Mouse (Mus musculus) regulatory T cell (primary cell): Measurements from ENCODE around the gene Tpi1.
"Not testable (repeated sequence)": the region's sequence is repeated elsewhere in the genome, so short reads cannot be mapped to it uniquely, and the experiment has no call there.

ENCODE experiments used
- in situ Hi-C: fragments of 300-600 bp; cut with MboI, MseI; formaldehyde crosslinking; loops from one replicate; pipeline ENCODE4 v1.15.1; 2025; ENCODE audit warnings: high pct_unique_total_duplicates

Gene Tpi1

DNA sequence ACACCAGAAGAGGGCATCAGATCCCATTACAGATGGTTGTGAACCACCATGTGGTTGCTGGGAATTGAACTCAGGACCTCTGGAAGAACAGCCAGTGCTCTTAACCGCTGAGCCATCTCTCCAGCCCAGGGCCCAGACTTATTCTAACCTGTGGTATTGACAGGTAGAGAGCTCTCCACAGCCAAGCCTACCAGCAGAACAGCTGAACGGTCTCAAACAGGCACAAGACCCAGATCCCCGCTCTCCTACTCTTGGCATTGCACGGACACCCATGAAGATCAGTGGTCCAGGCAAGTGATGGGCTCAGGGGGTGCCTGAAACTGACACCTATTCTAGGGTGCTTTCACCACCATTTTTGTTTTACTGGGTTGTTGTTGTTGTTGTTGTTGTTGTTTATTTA, 17.1 kb upstream of the Tpi1 start:
- in situ Hi-C loops, result not testable (repeated sequence)

- in situ Hi-C loops, result no loop called here
Observed at GRCm38 (mm10) chr6:124829799-124830700, 16.0 kb upstream of the Tpi1 start.

DNA sequence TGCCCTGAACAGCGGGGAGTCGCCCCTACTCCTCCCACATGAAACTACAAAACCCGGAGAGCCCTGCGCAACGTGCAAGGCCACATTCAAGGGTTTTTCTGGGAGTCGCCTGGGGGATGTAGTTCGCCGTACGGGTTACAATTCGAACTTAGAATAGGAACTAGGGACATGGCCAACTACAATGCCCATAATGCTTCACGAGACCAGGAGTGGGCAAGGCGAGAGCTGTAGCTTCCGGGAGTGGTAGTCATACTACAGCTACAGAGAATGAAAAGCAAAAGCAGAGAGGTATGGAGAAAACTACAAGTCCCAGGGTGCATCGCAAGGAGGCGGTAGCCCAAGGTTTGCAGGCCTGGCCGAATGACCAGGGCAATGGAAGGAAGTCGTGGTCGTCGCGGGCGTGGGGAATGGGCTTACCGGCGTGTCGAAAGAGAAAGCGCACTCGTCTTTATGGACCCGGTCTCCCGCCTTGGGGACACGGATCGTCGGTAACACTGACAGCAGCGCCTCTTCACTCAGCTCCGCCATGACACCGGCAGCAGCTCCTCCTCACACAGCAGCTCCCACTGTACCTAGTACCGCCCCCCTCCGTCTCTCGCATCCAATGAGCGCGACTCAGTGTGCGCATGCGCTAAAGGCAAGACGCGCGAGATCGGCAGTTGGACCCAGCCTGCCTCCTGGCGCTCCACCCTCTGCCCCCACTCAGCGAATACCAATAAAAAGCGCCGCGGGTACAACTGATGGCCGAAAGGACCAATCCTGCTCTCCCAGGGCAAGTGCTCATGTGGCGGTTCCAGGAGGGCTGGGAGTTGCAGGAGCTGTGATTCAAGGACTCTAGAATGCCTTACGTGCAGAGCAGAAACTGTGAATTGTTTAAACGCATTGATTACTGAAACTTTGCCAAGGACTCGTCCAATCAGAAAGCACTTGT, 15.0 kb upstream of the Tpi1 start, which contains the start of the genes Usp5 and Cdca3:
TSS of gene Usp5 (minus strand) at position 617 of the 931 bp plus-strand sequence.
TSS of gene Cdca3 (plus strand) at position 680 of the 931 bp plus-strand sequence.
- in situ Hi-C loops, result no loop called here

DNA sequence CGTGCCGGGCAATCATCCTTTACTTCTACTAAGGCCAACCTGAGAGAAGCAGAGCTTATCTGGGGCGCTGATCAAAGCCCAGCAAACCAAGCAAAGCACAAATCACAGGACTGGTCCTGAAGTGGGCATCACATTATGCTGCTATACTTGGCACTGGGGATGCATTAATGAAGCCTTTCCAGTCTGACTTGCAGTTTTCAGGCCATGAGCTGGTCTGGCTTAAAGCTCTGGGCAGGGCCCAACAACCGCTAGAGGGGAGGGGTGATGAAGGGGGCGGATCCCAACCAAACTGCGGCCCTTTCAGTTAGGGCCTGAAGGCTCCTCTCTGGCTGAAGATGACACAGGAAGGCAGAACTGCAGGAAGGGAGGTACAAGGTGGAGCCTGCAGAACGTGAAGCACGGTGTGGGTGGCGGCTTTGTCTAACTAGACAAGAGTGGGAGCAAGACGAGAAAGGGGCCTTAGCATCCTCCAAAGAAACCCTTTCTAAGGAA, 14.1 kb upstream of the Tpi1 start:
- in situ Hi-C loops, result no loop called here

DNA sequence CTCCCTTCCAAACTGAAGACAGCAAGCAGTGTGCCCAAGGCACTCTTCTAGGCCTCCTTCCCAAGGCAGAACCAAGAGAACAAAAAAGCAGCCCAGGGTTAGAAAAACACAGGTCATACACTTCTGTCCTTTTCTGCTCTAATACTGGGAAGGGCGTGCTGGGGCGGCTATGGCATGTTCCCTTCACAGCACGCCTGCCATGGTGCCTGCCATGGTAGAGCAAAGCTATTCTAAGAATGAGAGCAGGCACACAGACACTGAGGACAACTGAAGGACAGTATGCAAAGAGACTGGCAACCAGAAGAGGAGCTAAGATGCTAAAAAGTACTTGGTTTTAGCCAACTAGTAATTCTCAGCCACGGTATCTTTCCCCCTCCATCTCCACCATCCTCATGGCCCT, 8.0 kb upstream of the Tpi1 start:
- in situ Hi-C loops, result no loop called here

DNA sequence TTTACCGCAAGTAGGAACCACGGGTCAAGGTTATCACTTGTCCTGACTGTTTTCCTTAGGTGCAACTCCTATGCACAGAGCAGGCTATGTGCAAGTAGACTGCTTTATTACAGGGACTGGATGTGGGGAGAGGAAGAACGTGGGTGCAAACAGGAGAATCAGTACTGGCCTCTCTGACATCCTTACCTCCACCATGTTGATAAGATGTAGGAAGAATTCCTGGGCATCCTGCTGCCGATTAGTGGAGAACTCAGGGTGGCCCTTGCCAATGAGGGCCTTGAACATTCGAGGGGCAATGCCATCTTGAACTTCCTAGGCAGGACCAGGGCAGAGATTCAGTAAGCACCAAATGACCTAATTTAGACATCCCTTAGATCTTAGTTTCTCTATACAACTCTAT, 6.8 kb upstream of the Tpi1 start:
- in situ Hi-C loops, result no loop called here

- in situ Hi-C loops, result no loop called here
Observed at GRCm38 (mm10) chr6:124817971-124818370, 3.9 kb upstream of the Tpi1 start.

DNA sequence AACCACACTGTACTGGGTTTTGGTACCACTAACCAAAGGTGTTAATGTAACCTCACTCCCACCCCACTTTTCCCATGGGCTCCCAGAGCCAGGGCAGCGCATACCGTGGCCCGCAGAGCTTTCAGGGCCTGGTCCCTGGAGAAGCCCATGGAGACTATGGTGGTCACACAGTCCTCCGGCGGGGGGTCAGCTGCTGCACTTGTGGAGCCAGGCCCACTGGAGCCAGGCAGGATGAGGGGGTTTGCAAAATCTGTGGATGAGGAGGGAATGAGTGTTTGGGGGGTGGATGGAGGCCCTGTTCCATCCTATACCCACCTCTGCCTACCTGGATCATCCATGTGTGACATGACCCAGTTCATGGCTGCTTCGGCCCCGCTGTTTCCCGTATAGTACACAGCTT, 3.5 kb upstream of the Tpi1 start:
- in situ Hi-C loops, result no loop called here

GRCm38 (mm10) chr6:124817125-124817524, 3.0 kb upstream of the Tpi1 start:
- in situ Hi-C loops, result no loop called here

DNA sequence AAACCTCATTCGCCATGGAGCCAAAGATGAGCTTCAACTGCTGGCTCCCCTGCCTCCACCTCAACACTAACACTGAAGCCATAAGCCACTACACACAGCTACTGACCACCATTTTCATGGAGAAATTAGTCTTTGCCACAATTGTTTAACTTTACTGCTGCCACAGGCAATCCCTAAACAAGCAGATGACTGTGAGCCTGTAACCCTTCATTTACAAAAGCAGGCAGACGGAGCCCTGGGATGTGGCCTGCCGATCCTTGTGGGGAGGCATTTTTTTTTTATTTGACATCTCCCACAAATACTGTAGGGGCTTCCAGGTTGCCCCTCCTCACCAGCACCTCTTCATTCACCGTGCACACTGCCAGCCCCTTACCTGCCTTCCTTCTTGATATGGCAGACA, 2.5 kb upstream of the Tpi1 start:
- in situ Hi-C loops, result no loop called here

- in situ Hi-C loops, result no loop called here
Observed at GRCm38 (mm10) chr6:124814858-124815774, 1.0 kb upstream of the Tpi1 start.

DNA sequence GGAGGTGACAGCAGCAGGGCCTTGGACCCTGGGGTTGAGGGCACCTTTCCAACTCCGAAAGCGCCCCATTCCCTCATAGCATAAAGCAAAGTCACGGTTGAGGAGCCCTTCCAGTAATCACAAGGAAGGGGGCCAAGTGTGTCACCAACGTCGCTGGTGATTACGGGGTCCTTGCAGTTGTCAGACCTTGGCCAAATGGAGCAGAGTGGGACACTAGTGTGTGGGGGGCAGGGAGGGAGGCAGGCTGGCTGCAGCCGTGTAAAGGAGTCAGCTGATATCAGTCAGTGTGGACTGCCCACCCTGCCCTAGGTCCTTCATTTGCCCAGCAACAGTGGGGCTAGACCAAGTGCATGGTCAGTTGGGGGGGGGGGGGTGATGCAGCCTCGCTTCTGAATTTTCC, 352 bp upstream of the Tpi1 start:
- in situ Hi-C loops, result no loop called here

DNA sequence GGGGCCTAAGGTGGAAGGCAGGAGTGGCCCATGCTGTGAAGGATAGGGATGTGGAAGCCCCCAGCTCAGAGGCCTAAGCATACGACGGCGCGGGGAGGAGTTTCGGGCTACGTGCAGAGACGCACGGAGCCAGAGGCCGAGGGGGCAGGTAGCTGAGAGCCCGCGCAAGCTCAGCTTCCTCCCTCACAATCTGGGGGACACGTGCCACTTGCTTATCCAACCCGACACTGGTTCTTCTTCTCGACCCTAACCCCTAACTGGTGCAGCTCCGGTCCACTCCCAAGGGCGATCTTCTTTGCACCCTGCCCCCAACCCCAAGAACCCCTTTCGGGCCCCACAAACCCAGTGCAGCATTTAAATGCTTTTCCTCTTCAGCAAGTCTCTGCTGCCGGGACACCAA, 600 bp downstream of the Tpi1 start:
- in situ Hi-C loops, result no loop called here

- in situ Hi-C loops, result no loop called here
Observed at GRCm38 (mm10) chr6:124812848-124813247, 1.2 kb downstream of the Tpi1 start.

GRCm38 (mm10) chr6:124811701-124812560, 2.2 kb downstream of the Tpi1 start:
- in situ Hi-C loops, result no loop called here

DNA sequence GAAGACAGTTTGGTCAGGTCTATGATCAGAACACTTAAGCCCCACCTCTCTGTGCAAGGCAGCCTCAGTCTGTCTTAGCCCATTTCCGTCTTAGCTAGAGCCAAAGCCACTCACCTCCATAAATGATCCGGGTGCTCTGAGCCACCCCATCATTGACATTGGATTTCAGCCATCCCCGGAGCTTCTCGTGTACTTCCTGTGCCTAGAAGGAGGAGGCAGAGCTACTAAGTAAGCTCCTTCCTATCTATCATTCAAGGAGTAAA, 2.8 kb downstream of the Tpi1 start:
- in situ Hi-C loops, result no loop called here

DNA sequence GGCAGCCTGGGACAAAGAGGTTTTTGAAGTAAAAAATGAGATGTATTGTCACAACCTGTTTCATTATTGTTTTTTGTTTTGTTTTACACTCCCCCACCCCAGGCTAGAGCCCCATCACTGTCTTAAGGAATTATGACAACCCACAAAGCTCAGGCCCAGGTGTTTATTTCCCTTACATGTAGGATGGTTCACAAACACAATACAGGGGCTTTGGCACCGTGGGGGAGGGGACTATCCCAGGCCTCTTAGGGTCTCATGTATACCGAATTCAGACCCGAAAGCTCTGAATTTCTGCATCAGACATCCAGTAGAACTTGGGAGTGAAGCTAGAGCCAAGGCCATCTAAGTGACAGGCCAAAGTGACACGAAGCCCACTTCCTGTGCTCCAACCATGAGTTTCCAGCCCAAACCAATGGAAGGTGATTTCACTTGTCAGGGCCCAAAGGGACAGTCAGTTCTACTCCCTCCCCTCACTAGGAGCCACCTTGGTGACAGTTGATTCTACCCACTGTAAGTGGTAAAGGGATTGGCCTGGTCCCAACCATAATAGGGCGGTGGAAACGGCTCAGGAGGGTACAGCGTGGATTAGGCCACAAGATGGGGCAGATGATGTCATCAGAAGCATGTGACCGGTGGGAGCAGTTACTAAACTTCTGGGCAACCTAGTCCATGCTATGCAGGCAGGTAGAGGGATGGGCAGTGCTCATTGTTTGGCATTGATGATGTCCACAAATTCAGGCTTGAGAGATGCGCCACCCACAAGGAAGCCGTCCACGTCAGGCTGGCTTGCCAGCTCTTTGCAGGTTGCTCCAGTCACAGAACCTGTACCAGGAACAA, 3.3 kb downstream of the Tpi1 start:
- in situ Hi-C loops, result not testable (repeated sequence)

GRCm38 (mm10) chr6:124809775-124810538, 4.1 kb downstream of the Tpi1 start:
- in situ Hi-C loops, result loop anchor here (5.0 kb wide), 1 partner anchor 98 kb away; the partner anchor contains the start of genes Emg1 and Phb2
